Comparison of ENCODE assay signal across 7 mouse cellular contexts in the genomic region with DNA sequence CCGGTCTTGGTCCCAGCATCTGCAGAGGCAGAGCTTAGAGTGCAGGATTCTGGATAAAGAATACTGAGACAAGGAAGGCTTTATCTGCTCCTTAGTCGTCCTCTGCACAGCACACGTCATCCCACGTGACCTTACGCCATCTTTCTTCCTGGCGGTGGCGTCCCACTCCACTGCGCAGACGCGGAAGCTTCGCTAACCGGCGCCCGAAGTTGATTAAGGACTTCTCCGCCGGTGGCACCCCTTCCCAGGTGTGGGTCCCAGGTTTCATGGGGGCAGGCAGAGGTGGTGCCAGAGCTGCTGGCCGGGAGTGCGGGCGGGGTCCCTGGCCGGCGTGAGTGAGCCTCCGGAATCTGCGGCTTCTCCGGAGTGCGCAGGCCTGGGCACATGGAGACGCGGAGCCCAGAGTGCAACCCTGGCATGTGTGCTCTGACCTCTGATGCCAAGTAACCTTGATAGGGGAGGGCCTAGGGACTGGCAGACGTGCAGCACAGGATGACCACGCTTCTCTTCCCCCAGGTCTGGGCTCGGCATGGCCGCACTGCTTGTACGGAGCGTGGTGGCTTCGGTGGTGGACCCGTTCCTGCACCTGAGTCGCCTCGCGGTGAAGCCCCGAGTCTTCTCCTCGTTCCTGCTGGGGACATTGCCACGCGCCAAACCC. TPM values are rescaled to one million over a fixed set of nuclear protein-coding genes. Genes with fewer than 3 reads are reported as not detected.
DNase-seq lines count a peak whose midpoint lies in the region; ATAC-seq lines count a peak whose summit lies in the region.

No protein-coding gene starts in this region.

- peaks cover 32% of the 10 kb centered on the region for H3K4me1 ChIP-seq in embryonic facial prominence, embryonic 10.5 days
- peaks cover 9% of the 10 kb centered on the region; the same call in 1 of the 2 replicates for H3K4me1 ChIP-seq in limb, embryonic 11.5 days (ENCODE audit: control insufficient read depth, insufficient read depth, low read length)
- peaks cover 25% of the 10 kb centered on the region for H3K4me1 ChIP-seq in midbrain, embryonic 14.5 days (ENCODE audit: control insufficient read depth, insufficient read depth, low read length)

- WGBS in embryonic facial prominence, embryonic 10.5 days, result under 1% methylated on average over 42 of the region's 42 CpGs
- WGBS in limb, embryonic 11.5 days, result under 1% methylated on average over 42 of the region's 42 CpGs
- under 1% methylated on average over 42 of the region's 42 CpGs for WGBS in midbrain, embryonic 14.5 days

- peak; percentile 94 for DNase-seq in adrenal gland, postnatal 10 days
- DNase-seq in embryonic facial prominence, embryonic 10.5 days (ENCODE audit: low spot score), result peak; percentile 86
- DNase-seq in kidney, adult 18-20 months, result peak; percentile 93
- DNase-seq in limb, embryonic 11.5 days (ENCODE audit: low spot score), result peak; percentile 85
- DNase-seq in midbrain, embryonic 14.5 days, result peak; percentile 95
- DNase-seq in spleen, adult 18-20 months, result peak; percentile 75 to 90

- H3K36me3 ChIP-seq in embryonic facial prominence, embryonic 10.5 days (replicated peaks), result peaks cover 7% of the 10 kb centered on the region
- H3K36me3 ChIP-seq in limb, embryonic 11.5 days (ENCODE audit: control insufficient read depth, insufficient read depth, low read length), result no peaks in the 10 kb centered on the region
- peaks cover 3% of the 10 kb centered on the region; the same call in 1 of the 2 replicates for H3K36me3 ChIP-seq in midbrain, embryonic 14.5 days (ENCODE audit: control insufficient read depth, insufficient read depth, low read length)

- peak overlapping the region; percentile 91 for H3K27ac ChIP-seq in embryonic facial prominence, embryonic 10.5 days (replicated peaks)
- H3K27ac ChIP-seq in limb, embryonic 11.5 days (replicated peaks; ENCODE audit: low read depth, low read length), result no peak overlapping the region
- H3K27ac ChIP-seq in midbrain, embryonic 14.5 days (replicated peaks; ENCODE audit: low read depth, low read length), result peak overlapping the region; percentile 79

- no peaks in the 10 kb centered on the region for H3K9me3 ChIP-seq in embryonic facial prominence, embryonic 10.5 days
- H3K9me3 ChIP-seq in limb, embryonic 11.5 days (ENCODE audit: control insufficient read depth, low read length), result no peaks in the 10 kb centered on the region
- no peaks in the 10 kb centered on the region for H3K9me3 ChIP-seq in midbrain, embryonic 14.5 days (ENCODE audit: control insufficient read depth, low read length)

- peak overlapping the region; percentile 81 for H3K9ac ChIP-seq in limb, embryonic 11.5 days (ENCODE audit: low read length)
- H3K9ac ChIP-seq in midbrain, embryonic 14.5 days (replicated peaks; ENCODE audit: low read length), result peak overlapping the region; percentile 89

- H3K4me2 ChIP-seq in limb, embryonic 11.5 days (ENCODE audit: low read depth, severe bottlenecking), result peak overlapping the region; percentile 94
- H3K4me2 ChIP-seq in midbrain, embryonic 14.5 days (ENCODE audit: low read length), result peak overlapping the region; percentile 93

- peak; percentile 65 for ATAC-seq in granulocyte monocyte progenitor cell, adult 5-6 weeks (replicated peaks; ENCODE audit: poor library complexity, severe bottlenecking)
- ATAC-seq in limb, embryonic 11.5 days (ENCODE audit: insufficient number of reproducible peaks, low FRiP score, low TSS enrichment, low read depth), result peak; percentile 85
- peak; percentile 91 for ATAC-seq in midbrain, embryonic 14.5 days (ENCODE audit: low FRiP score, low TSS enrichment)

- peak overlapping the region; percentile 93 for H3K4me3 ChIP-seq in embryonic facial prominence, embryonic 10.5 days
- H3K4me3 ChIP-seq in limb, embryonic 11.5 days (ENCODE audit: low read depth, low read length), result peak overlapping the region; percentile 67
- peak overlapping the region; percentile 85 for H3K4me3 ChIP-seq in midbrain, embryonic 14.5 days (replicated peaks; ENCODE audit: low read depth, low read length)

- H3K27me3 ChIP-seq in embryonic facial prominence, embryonic 10.5 days (replicated peaks; ENCODE audit: low read depth, poor library complexity, severe bottlenecking), result no peaks in the 10 kb centered on the region
- no peaks in the 10 kb centered on the region for H3K27me3 ChIP-seq in limb, embryonic 11.5 days (ENCODE audit: control insufficient read depth, insufficient read depth, low read length)
- H3K27me3 ChIP-seq in midbrain, embryonic 14.5 days (ENCODE audit: control insufficient read depth, insufficient read depth, low read length), result no peaks in the 10 kb centered on the region

RNA-seq across cellular contexts. Expression of gene Ndufs6, which starts 2.6 kb away (rescaled TPM):
- 100 to 1,000 TPM; 409 to 487 TPM for total RNA-seq in adrenal gland, postnatal 10 days (2021)
- polyA plus RNA-seq in embryonic facial prominence, embryonic 10.5 days (2016; fragmentation: Nextera tagmentation; extraction: Ambion mirVana), result 401 and 406 TPM in 2 replicates
- total RNA-seq in granulocyte monocyte progenitor cell, adult 5-6 weeks (2014; fragmentation: Nextera tagmentation), result 207 and 242 TPM in 2 replicates
- 98.5 and 102 TPM in 2 replicates for total RNA-seq in granulocyte monocyte progenitor cell, adult 5-6 weeks (2017)
- polyA plus RNA-seq in limb, embryonic 11.5 days (2014; fragmentation: Nextera tagmentation; extraction: Ambion mirVana), result 369 and 370 TPM in 2 replicates
- polyA plus RNA-seq in midbrain, embryonic 14.5 days (2014; fragmentation: Nextera tagmentation; extraction: Ambion mirVana), result 355 and 484 TPM in 2 replicates

RNA-seq across cellular contexts. Expression of gene Mrpl36, which starts 2.7 kb away (rescaled TPM):
- total RNA-seq in adrenal gland, postnatal 10 days (2021), result 10 to 100 TPM; 61.6 to 71.0 TPM
- polyA plus RNA-seq in embryonic facial prominence, embryonic 10.5 days (2016; fragmentation: Nextera tagmentation; extraction: Ambion mirVana), result 135 and 140 TPM in 2 replicates
- 97.8 and 116 TPM in 2 replicates for total RNA-seq in granulocyte monocyte progenitor cell, adult 5-6 weeks (2014; fragmentation: Nextera tagmentation)
- total RNA-seq in granulocyte monocyte progenitor cell, adult 5-6 weeks (2017), result 37.9 and 66.9 TPM in 2 replicates
- polyA plus RNA-seq in limb, embryonic 11.5 days (2014; fragmentation: Nextera tagmentation; extraction: Ambion mirVana), result 107 and 113 TPM in 2 replicates
- polyA plus RNA-seq in midbrain, embryonic 14.5 days (2014; fragmentation: Nextera tagmentation; extraction: Ambion mirVana), result 80.0 and 88.5 TPM in 2 replicates
